ENCODE assay signal across 7 mouse cellular contexts in genomic region chrX:50597626-50598025, GRCm38 (mm10).
DNase-seq lines count a peak whose midpoint lies in the region; ATAC-seq lines count a peak whose summit lies in the region.
"Not testable (repeated sequence)": the region's sequence is repeated elsewhere in the genome, so short reads cannot be mapped to it uniquely, and the experiment has no call there.

No protein-coding gene starts in this region.

- not testable (repeated sequence) for H3K9ac ChIP-seq in heart, embryonic 11.5 days (ENCODE audit: low read depth, low read length); hindbrain, embryonic 13.5 days; kidney, embryonic 16.5 days (replicated peaks; ENCODE audit: low read length); liver, embryonic 13.5 days; neural tube, embryonic 14.5 days (replicated peaks; ENCODE audit: low read depth, low read length)

- not testable (repeated sequence) for DNase-seq in forebrain, embryonic 10.5 days (ENCODE audit: extremely low spot score, low spot score); liver, embryonic 13.5 days

- not testable (repeated sequence) for ATAC-seq in heart, embryonic 11.5 days (replicated peaks; ENCODE audit: insufficient number of reproducible peaks, low FRiP score, low TSS enrichment); hindbrain, embryonic 13.5 days (ENCODE audit: low FRiP score); kidney, embryonic 16.5 days (ENCODE audit: low FRiP score, low TSS enrichment); liver, embryonic 13.5 days (ENCODE audit: low read depth); neural tube, embryonic 14.5 days (ENCODE audit: low read depth)

- not testable (repeated sequence) for H3K4me1 ChIP-seq in forebrain, embryonic 10.5 days; heart, embryonic 11.5 days (ENCODE audit: control insufficient read depth, insufficient read depth, low read length); hindbrain, embryonic 13.5 days (replicated peaks); kidney, embryonic 16.5 days (ENCODE audit: insufficient read depth, low read length); liver, embryonic 13.5 days (replicated peaks); neural tube, embryonic 14.5 days (ENCODE audit: control insufficient read depth, insufficient read depth, low read length)

- H3K36me3 ChIP-seq in forebrain, embryonic 10.5 days (replicated peaks) = peaks cover 71% of the 10 kb centered on the region
- not testable (repeated sequence) for H3K36me3 ChIP-seq in heart, embryonic 11.5 days (ENCODE audit: control insufficient read depth, insufficient read depth, low read length); kidney, embryonic 16.5 days (ENCODE audit: insufficient read depth, low read length); liver, embryonic 13.5 days; macrophage (ENCODE audit: inconsistent target); neural tube, embryonic 14.5 days (ENCODE audit: control insufficient read depth, insufficient read depth, low read length)
- H3K36me3 ChIP-seq in hindbrain, embryonic 13.5 days = peaks cover 29% of the 10 kb centered on the region

- H3K4me2 ChIP-seq in heart, embryonic 11.5 days = peak overlapping the region; percentile 31; the same call in 1 of the 2 replicates
- not testable (repeated sequence) for H3K4me2 ChIP-seq in hindbrain, embryonic 13.5 days
- H3K4me2 ChIP-seq in kidney, embryonic 16.5 days (replicated peaks; ENCODE audit: low read depth, low read length) = 0 out of 2 replicates have a peak overlapping the region, but pooled peaks have one; percentile 16
- H3K4me2 ChIP-seq in liver, embryonic 13.5 days = peak overlapping the region; percentile 24
- peak overlapping the region; percentile 26; the same call in 1 of the 2 replicates for H3K4me2 ChIP-seq in neural tube, embryonic 14.5 days (ENCODE audit: low read depth, low read length)

- 0 out of 2 replicates have a peak overlapping the region, but pooled peaks have one; percentile 24 for H3K4me3 ChIP-seq in forebrain, embryonic 10.5 days
- not testable (repeated sequence) for H3K4me3 ChIP-seq in heart, embryonic 11.5 days (ENCODE audit: low read depth, low read length); hindbrain, embryonic 13.5 days; macrophage (ENCODE audit: inconsistent target); neural tube, embryonic 14.5 days (ENCODE audit: low read depth, low read length)
- H3K4me3 ChIP-seq in kidney, embryonic 16.5 days (ENCODE audit: low read length) = peak overlapping the region; percentile 26
- peak overlapping the region; percentile 27; the same call in 1 of the 2 replicates for H3K4me3 ChIP-seq in liver, embryonic 13.5 days (replicated peaks)

- H3K79me2 ChIP-seq in macrophage (ENCODE audit: inconsistent target) = not testable (repeated sequence)

- H3K27ac ChIP-seq in forebrain, embryonic 10.5 days = 0 out of 2 replicates have a peak overlapping the region, but pooled peaks have one; percentile 67
- not testable (repeated sequence) for H3K27ac ChIP-seq in heart, embryonic 11.5 days (ENCODE audit: low read depth, low read length); kidney, embryonic 16.5 days (ENCODE audit: low read length); liver, embryonic 13.5 days; neural tube, embryonic 14.5 days (ENCODE audit: low read depth, low read length)
- H3K27ac ChIP-seq in hindbrain, embryonic 13.5 days = peak overlapping the region; percentile 48; the same call in 1 of the 2 replicates
- peak overlapping the region; percentile 55 for H3K27ac ChIP-seq in macrophage

- WGBS in forebrain, embryonic 10.5 days = 80% methylated on average over 3 of the region's 3 CpGs
- 72% methylated on average over 3 of the region's 3 CpGs for whole genome bisulfite sequencing in heart, embryonic 11.5 days (ENCODE audit: insufficient replicate concordance)
- 82% methylated on average over 3 of the region's 3 CpGs for WGBS in hindbrain, embryonic 13.5 days
- 64% methylated on average over 3 of the region's 3 CpGs for WGBS in kidney, embryonic 16.5 days
- 60% methylated on average over 3 of the region's 3 CpGs for WGBS in liver, embryonic 13.5 days (ENCODE audit: insufficient replicate concordance)
- 78% methylated on average over 3 of the region's 3 CpGs for WGBS in macrophage (ENCODE audit: missing documents)
- 73% methylated on average over 3 of the region's 3 CpGs for WGBS in neural tube, embryonic 14.5 days

- not testable (repeated sequence) for H3K9me3 ChIP-seq in forebrain, embryonic 10.5 days; heart, embryonic 11.5 days (replicated peaks; ENCODE audit: control insufficient read depth, low read length); hindbrain, embryonic 13.5 days; kidney, embryonic 16.5 days (ENCODE audit: low read length); liver, embryonic 13.5 days (replicated peaks); neural tube, embryonic 14.5 days (ENCODE audit: control insufficient read depth, low read length)

- H3K27me3 ChIP-seq in forebrain, embryonic 10.5 days (ENCODE audit: poor library complexity, severe bottlenecking); heart, embryonic 11.5 days (ENCODE audit: control insufficient read depth, insufficient read depth, low read length); hindbrain, embryonic 13.5 days; kidney, embryonic 16.5 days (ENCODE audit: insufficient read depth, low read length); liver, embryonic 13.5 days; neural tube, embryonic 14.5 days (ENCODE audit: control insufficient read depth, insufficient read depth, low read length): not testable (repeated sequence)
